Mouse (Mus musculus) kidney, postnatal 36 days (tissue): ENCODE data around the gene Ryr2.
A peak's percentile ranks its signal among the peaks of the same experiment; 100 is the strongest.
"Not testable (repeated sequence)": the region's sequence is repeated elsewhere in the genome, so short reads cannot be mapped to it uniquely, and the experiment has no call there.

Experiments
- DNase-seq, 2 experiments: peaks; one replicate each; pipeline ENCODE4 v3.0.0; 2021 to 2022; ENCODE audit warnings: mixed read lengths in 2 of 2

The Ryr2 gene

GRCm38 (mm10) chr13:12033914-12034313, 72.8 kb downstream of the Ryr2 start:
- DNase-seq: no peak

- DNase-seq: no peak
Observed at GRCm38 (mm10) chr13:12033272-12033671, 73.5 kb downstream of the Ryr2 start.

GRCm38 (mm10) chr13:12029841-12030240, 76.9 kb downstream of the Ryr2 start:
- DNase-seq: no peak

GRCm38 (mm10) chr13:12029326-12029725, 77.4 kb downstream of the Ryr2 start:
- DNase-seq: no peak

- no peak for DNase-seq
Observed at GRCm38 (mm10) chr13:12018046-12018445, 88.7 kb downstream of the Ryr2 start.

- DNase-seq: no peak
Observed at GRCm38 (mm10) chr13:12013986-12014385, 92.8 kb downstream of the Ryr2 start.

GRCm38 (mm10) chr13:12008995-12009689, 97.6 kb downstream of the Ryr2 start:
- no peak for DNase-seq

GRCm38 (mm10) chr13:12007579-12007978, 99.2 kb downstream of the Ryr2 start:
- no peak for DNase-seq

GRCm38 (mm10) chr13:12001891-12002294, 104.9 kb downstream of the Ryr2 start:
- DNase-seq: no peak

GRCm38 (mm10) chr13:11999851-12000250, 106.9 kb downstream of the Ryr2 start:
- no peak for DNase-seq

GRCm38 (mm10) chr13:11997366-11997765, 109.4 kb downstream of the Ryr2 start:
- no peak for DNase-seq

- no peak for DNase-seq
Observed at GRCm38 (mm10) chr13:11987556-11987955, 119.2 kb downstream of the Ryr2 start.

- no peak for DNase-seq
Observed at GRCm38 (mm10) chr13:11985056-11985455, 121.7 kb downstream of the Ryr2 start.

- DNase-seq: no peak
Observed at GRCm38 (mm10) chr13:11978997-11979396, 127.7 kb downstream of the Ryr2 start.

- no peak for DNase-seq
Observed at GRCm38 (mm10) chr13:11978359-11978758, 128.4 kb downstream of the Ryr2 start.

- peak in 1 of 2 experiments; percentile 25 for DNase-seq
Observed at GRCm38 (mm10) chr13:11977606-11978005, 129.1 kb downstream of the Ryr2 start.

- no peak for DNase-seq
Observed at GRCm38 (mm10) chr13:11964391-11964790, 142.4 kb downstream of the Ryr2 start.

- DNase-seq: no peak
Observed at GRCm38 (mm10) chr13:11959488-11960174, 147.1 kb downstream of the Ryr2 start.

- DNase-seq: no peak
Observed at GRCm38 (mm10) chr13:11958854-11959253, 147.9 kb downstream of the Ryr2 start.

- no peak for DNase-seq
Observed at GRCm38 (mm10) chr13:11958271-11958670, 148.5 kb downstream of the Ryr2 start.

- no peak for DNase-seq
Observed at GRCm38 (mm10) chr13:11951951-11952350, 154.8 kb downstream of the Ryr2 start.

GRCm38 (mm10) chr13:11945740-11946139, 161.0 kb downstream of the Ryr2 start:
- no peak for DNase-seq

- no peak for DNase-seq
Observed at GRCm38 (mm10) chr13:11941724-11942123, 165.0 kb downstream of the Ryr2 start.

GRCm38 (mm10) chr13:11934297-11935060, 172.3 kb downstream of the Ryr2 start:
- not testable (repeated sequence) for DNase-seq
